Mouse (Mus musculus) ovary, postnatal 14 days (tissue): ENCODE measurements at regions not wholly inside any gene's neighbourhood (a gene's known extent, or its start where the extent isn't known, plus 50 kb on each side); places are given as distances from the start of the nearest gene placed in this dataset.

Experiments used
- DNase-seq: peaks from one replicate; pipeline ENCODE4 v3.0.0; 2022; ENCODE audit warnings: low spot score

DNA sequence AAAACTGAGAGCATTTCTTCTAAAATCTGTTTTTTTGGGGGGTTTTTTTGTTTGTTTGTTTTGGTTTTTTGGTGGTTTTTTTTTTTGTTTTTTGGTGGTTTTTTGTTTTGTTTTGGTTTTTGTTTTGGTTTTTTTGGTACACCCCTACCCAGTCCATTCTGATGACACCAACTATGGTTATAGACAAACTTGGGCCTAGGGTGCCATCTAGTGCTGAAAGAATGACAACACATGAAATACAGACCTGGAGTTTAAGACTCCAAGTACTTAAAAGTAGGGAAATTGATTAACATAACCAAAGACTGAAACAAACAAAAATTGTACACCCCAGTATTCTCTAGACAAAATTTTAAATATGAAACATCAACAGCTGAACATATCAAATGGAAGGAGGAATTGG is 76.0 kb upstream of the Ano5 start:
- DNase-seq = peak; percentile 1

DNA sequence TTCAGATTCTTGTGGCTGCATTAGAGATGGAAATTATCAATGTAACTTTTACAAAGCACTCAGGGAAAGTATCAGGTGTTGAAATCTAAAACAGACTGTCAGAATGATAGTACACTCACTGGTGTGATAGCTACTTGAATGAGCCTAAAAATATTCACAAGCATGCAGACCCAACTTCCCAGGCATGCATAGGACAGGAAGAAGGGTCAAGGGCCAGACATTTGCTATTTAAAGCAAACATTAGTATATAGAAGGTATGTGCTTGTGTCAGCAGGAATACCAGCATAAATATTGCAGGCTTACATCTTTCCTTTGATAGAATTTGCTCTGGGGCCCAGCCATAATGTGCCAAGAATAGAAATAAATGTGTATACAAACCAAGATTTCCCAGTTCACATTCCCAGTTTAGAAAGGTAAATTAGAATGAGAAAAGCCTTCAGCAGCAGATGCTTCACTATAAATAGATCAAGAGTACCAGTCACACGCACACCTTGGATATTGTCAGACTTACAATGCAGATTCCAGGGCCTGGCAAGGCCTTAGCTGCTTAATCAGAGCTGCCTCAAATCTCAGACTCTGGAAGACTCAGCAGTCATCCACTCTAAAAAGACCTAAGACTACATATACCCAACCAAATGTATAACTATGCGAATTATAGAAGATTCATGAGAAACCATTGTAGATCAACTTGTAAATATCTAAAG is 55.7 kb upstream of the Ano5 start:
- DNase-seq = no peak

DNA sequence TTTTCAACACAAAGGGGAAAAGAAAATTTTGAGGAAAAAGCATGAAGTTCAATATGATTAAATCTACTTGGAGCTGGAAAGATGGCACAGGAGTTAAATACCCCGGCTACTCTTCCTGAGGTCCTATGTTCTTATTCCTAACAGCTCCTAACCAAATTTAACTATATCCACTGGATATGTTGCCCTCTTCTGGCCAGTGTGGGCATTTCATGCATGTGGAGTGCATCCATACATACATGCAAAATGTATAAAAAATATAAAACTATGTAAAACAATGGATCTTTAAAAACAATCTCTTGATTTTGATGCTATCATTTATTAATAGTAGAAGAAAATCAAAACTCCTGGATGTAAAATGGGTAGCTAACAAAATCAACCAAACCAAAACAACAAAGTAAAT is 52.1 kb upstream of the Ano5 start:
- DNase-seq = no peak
